Mouse (Mus musculus): ENCODE measurements around the gene Hnrnpl. TPM values are rescaled to one million over a fixed set of nuclear protein-coding genes. Genes with fewer than 3 reads are reported as not detected.

The Hnrnpl gene
- 331 and 342 TPM in 2 replicates for polyA plus RNA-seq (2014; fragmentation: Nextera tagmentation; extraction: Ambion mirVana)

DNA sequence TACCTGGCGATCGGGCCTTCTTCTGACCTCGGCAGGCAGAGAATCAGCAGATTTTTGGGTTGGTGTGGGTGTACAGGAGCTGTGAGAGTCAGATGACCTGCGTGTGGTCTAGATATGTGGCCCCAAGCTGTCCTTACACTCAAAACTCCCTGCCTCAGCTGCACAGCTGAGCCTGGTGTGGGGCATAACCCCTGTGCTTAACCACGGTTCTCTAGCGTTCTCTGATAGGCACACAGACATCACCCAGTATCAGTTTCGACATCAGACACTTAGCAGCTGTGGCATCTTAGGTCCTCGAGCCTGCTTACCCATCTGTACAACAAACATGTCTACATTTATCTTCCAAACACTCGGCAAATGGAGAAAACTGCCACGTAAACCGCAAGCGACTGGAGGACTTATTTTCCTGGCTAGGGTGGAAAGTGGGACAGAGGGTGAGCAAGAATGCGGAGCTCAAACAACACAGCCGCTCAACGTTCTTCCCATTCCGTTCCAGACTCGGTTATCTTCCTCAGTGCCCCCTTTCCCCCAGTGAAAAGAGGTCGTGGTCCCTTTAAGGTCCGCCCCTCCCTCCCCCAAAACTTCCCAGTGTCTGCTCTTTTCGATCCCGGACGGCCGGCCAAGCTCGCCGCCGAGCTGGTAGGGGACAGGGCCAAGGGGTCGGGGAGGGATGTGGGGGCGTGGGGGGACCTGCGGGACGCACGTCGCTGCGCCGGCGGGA lies at the start of gene Hnrnpl:
Hnrnpl (plus strand) TSS at position 321 of the 721 bp plus-strand sequence.
- H3K27ac ChIP-seq (ENCODE audit: low read depth, low read length): peak within 1 kb of the TSS; percentile 99
- H3K27me3 ChIP-seq (ENCODE audit: control insufficient read depth, insufficient read depth, low read length): no peaks in the 10 kb centered on the region
- 3% methylated on average over 35 of the region's 35 CpGs for WGBS
- peaks cover 7% of the 10 kb centered on the region for H3K36me3 ChIP-seq (ENCODE audit: control insufficient read depth, insufficient read depth, low read length)
- peak within 1 kb of the TSS; percentile 75 for H3K4me3 ChIP-seq (ENCODE audit: low read depth, low read length)
- ATAC-seq (ENCODE audit: low FRiP score): peak; percentile 23
- no peaks in the 10 kb centered on the region for H3K9me3 ChIP-seq (ENCODE audit: control insufficient read depth, low read length)
- peak within 1 kb of the TSS; percentile 92 for H3K4me2 ChIP-seq
- H3K4me1 ChIP-seq (ENCODE audit: control insufficient read depth, insufficient read depth, low read length): peaks cover 23% of the 10 kb centered on the region
- peak within 1 kb of the TSS; percentile 91 for H3K9ac ChIP-seq (ENCODE audit: low read length)
- DNase-seq (ENCODE audit: low spot score, missing footprints): peak; percentile 97

DNA sequence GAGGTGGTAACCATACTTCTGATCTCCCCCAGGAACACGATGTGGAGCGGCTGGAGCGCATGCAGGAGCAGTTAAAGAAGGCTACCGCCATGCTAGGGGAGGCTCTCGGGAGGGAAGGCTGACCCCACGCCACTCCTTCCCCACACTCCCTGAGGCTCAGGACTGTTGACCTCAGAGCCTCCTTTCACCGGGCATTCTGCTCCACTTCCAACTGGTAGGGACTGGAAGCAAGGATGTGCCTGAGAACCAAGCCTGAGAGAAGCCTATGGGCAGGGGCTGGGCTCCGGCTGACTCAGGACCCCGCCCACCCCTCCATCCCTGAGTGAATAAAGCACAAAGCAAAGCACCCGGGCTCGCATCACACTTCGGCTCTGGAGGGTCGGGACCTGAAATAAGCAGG lies 49.7 kb upstream of the Hnrnpl start:
- no peak for DNase-seq (ENCODE audit: low spot score, missing footprints)
- Histone ChIP-seq H3K9me3 (ENCODE audit: control insufficient read depth, low read length) (no peaks in the 10 kb centered on the region), H3K27ac (ENCODE audit: low read depth, low read length) (no peak overlapping the region), H3K4me3 (ENCODE audit: low read depth, low read length) (no peak overlapping the region), H3K9ac (ENCODE audit: low read length) (no peak overlapping the region), H3K27me3 (ENCODE audit: control insufficient read depth, insufficient read depth, low read length) (peaks cover 9% of the 10 kb centered on the region), H3K4me2 (no peak overlapping the region), H3K36me3 (ENCODE audit: control insufficient read depth, insufficient read depth, low read length) (peaks cover 6% of the 10 kb centered on the region), H3K4me1 (ENCODE audit: control insufficient read depth, insufficient read depth, low read length) (peaks cover 6% of the 10 kb centered on the region)
- no peak for ATAC-seq (ENCODE audit: low FRiP score)
- WGBS: 82% methylated on average over 13 of the region's 13 CpGs

DNA sequence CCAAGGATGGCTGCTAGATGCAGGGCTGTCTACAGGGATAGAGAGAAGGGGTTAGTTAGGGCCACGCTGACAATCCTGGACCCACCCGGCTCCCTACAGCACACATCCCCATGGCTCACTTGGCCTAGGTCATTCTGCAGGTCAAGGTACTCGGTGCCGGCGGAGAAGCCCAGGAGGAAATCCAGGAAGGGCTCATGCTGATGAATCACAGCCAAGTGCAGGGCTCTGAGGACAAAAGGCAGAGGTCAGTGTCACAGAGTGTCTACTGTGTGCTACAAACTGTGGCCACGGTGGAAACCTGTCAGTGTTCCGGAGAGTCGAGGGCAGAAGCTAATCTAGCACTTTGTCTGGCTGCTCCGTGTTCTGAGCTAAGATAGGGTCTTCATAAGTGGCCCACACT lies 46.4 kb upstream of the Hnrnpl start:
- no peak overlapping the region for H3K9ac ChIP-seq (ENCODE audit: low read length)
- H3K4me2 ChIP-seq: no peak overlapping the region
- H3K4me1 ChIP-seq (ENCODE audit: control insufficient read depth, insufficient read depth, low read length): peaks cover 7% of the 10 kb centered on the region
- H3K9me3 ChIP-seq (ENCODE audit: control insufficient read depth, low read length): no peaks in the 10 kb centered on the region
- no peaks in the 10 kb centered on the region for H3K27me3 ChIP-seq (ENCODE audit: control insufficient read depth, insufficient read depth, low read length)
- H3K36me3 ChIP-seq (ENCODE audit: control insufficient read depth, insufficient read depth, low read length): peaks cover 5% of the 10 kb centered on the region; the same call in 1 of the 2 replicates
- no peak for DNase-seq (ENCODE audit: low spot score, missing footprints)
- 89% methylated on average over 9 of the region's 9 CpGs for WGBS
- H3K4me3 ChIP-seq (ENCODE audit: low read depth, low read length): no peak overlapping the region
- ATAC-seq (ENCODE audit: low FRiP score): no peak
- no peak overlapping the region for H3K27ac ChIP-seq (ENCODE audit: low read depth, low read length)

DNA sequence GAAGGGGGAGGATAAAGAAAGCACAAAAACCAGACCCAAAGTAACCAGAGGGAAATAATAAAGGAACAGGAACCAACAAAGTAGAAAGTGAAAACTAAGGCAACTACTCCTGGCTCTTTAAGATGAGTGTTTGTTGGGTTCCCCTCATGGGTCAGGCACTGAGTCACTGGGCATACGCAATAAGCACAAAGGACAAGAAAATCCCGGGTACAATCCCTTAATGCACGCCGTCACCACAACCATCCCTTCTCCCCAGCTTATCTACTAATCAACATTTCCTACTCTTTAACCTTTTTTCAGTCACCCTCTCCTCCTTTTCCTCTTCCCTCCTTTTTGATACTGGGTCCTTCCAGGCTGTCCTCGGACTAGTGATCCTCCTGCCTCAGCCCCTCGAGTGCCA lies 43.1 kb upstream of the Hnrnpl start:
- Histone ChIP-seq H3K4me1 (ENCODE audit: control insufficient read depth, insufficient read depth, low read length) (peaks cover 15% of the 10 kb centered on the region), H3K27ac (ENCODE audit: low read depth, low read length) (no peak overlapping the region), H3K27me3 (ENCODE audit: control insufficient read depth, insufficient read depth, low read length) (no peaks in the 10 kb centered on the region), H3K9ac (ENCODE audit: low read length) (no peak overlapping the region), H3K4me2 (no peak overlapping the region; the same call in 1 of the 2 replicates), H3K9me3 (ENCODE audit: control insufficient read depth, low read length) (no peaks in the 10 kb centered on the region), H3K4me3 (ENCODE audit: low read depth, low read length) (peak overlapping the region; percentile 78), H3K36me3 (ENCODE audit: control insufficient read depth, insufficient read depth, low read length) (no peaks in the 10 kb centered on the region; the same call in 1 of the 2 replicates)
- 88% methylated on average over 6 of the region's 6 CpGs for WGBS
- DNase-seq (ENCODE audit: low spot score, missing footprints) (no peak), ATAC-seq (ENCODE audit: low FRiP score) (no peak)

DNA sequence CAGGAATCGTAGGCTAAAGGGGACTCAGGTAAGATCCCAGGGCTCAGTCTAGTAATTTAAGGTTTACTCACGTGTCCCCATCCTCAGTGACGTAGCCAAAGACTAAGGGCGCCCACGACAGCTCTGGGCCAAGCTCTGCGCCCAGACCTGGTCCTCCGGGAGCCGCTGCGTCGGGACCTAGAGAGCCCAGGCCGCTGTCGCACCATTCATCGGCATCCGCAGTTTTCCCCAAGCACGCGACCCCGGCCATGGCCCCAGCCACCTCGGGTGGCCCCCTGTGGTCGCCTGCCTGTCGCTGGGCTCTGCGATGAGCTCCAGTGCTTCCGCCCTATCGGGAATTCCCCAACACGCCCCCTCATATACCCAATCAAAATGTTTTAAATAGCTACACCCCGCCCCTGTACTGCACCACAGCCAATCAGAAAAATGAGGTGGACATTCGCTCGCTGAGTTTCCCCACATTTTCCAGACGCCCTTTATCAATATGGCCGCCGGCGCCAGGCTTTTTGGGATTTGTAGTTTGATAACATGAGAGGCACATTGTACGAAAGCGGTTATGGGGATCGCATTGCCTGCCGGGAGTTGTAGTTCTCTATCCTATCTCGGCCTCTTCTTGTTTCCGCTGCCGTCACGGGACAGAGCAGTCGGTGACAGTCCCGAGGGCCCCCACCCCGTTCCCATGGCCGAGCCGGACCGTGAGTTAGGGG lies 42.0 kb upstream of the Hnrnpl start, which contains the start of gene Sirt2:
Sirt2 (plus strand) TSS at position 563 of the 707 bp plus-strand sequence.
- Histone ChIP-seq H3K27ac (ENCODE audit: low read depth, low read length) (no peak within 1 kb of the TSS), H3K4me3 (ENCODE audit: low read depth, low read length) (peak within 1 kb of the TSS; percentile 78), H3K9ac (ENCODE audit: low read length) (peak within 1 kb of the TSS; percentile 66), H3K9me3 (ENCODE audit: control insufficient read depth, low read length) (no peaks in the 10 kb centered on the region), H3K27me3 (ENCODE audit: control insufficient read depth, insufficient read depth, low read length) (no peaks in the 10 kb centered on the region), H3K4me1 (ENCODE audit: control insufficient read depth, insufficient read depth, low read length) (peaks cover 15% of the 10 kb centered on the region), H3K36me3 (ENCODE audit: control insufficient read depth, insufficient read depth, low read length) (no peaks in the 10 kb centered on the region), H3K4me2 (peak within 1 kb of the TSS; percentile 65)
- under 1% methylated on average over 45 of the region's 45 CpGs for WGBS
- ATAC-seq (ENCODE audit: low FRiP score): peak; percentile 99
- peak; percentile 99 for DNase-seq (ENCODE audit: low spot score, missing footprints)

DNA sequence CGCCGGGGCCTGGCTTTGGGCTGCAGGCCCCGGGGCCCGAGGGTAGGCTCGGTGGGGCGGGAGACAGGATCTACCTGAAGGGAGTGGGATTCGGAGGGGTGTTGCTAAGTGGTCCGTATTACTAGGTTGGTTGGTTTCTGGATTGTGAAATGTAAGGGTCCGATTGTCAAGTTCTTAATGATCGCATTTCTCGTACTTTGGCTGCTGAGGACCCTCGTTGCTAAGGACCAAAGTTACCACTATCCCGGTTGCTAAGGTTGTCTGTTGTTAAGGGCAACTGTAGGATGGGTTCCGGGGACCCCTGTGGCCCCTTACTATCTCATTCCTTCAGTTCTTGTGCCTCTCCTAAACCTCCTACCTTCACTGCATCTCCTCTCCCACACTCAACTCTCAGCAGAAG lies 41.4 kb upstream of the Hnrnpl start:
- WGBS: 3% methylated on average over 14 of the region's 14 CpGs
- ATAC-seq (ENCODE audit: low FRiP score) (peak; percentile 36), DNase-seq (ENCODE audit: low spot score, missing footprints) (peak; percentile 93)
- Histone ChIP-seq H3K27ac (ENCODE audit: low read depth, low read length) (no peak overlapping the region), H3K4me1 (ENCODE audit: control insufficient read depth, insufficient read depth, low read length) (peaks cover 15% of the 10 kb centered on the region), H3K9me3 (ENCODE audit: control insufficient read depth, low read length) (no peaks in the 10 kb centered on the region), H3K36me3 (ENCODE audit: control insufficient read depth, insufficient read depth, low read length) (no peaks in the 10 kb centered on the region), H3K27me3 (ENCODE audit: control insufficient read depth, insufficient read depth, low read length) (no peaks in the 10 kb centered on the region), H3K4me3 (ENCODE audit: low read depth, low read length) (peak overlapping the region; percentile 74), H3K9ac (ENCODE audit: low read length) (peak overlapping the region; percentile 65), H3K4me2 (peak overlapping the region; percentile 59)

DNA sequence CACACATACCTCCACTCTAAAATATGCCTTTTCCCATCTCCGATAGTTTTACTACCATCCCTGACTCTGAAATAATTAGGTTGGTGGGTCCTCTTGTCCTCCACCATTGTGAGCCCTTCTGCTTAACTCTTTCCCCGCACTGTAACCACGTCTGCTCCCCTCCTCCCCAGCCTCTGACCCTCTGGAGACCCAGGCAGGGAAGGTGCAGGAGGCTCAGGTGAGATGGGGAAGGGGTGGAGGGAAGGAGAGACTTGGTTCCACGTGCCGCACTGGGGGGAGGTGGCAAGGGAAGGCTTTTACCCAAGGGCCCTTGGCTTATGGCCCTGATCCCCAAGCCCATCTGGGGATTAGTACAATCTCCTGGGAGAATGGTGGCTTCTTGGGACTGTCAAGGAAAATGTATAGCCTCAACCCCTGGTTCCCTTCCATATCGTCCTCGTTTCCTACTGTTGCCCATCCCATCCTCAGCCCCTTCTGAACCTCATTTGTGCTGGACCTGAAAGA lies 40.8 kb upstream of the Hnrnpl start, which contains the start of gene Nfkbib:
Nfkbib (minus strand) TSS at position 51 of the 504 bp plus-strand sequence.
- H3K36me3 ChIP-seq (ENCODE audit: control insufficient read depth, insufficient read depth, low read length): no peaks in the 10 kb centered on the region
- DNase-seq (ENCODE audit: low spot score, missing footprints) (no peak), ATAC-seq (ENCODE audit: low FRiP score) (no peak)
- H3K27me3 ChIP-seq (ENCODE audit: control insufficient read depth, insufficient read depth, low read length): no peaks in the 10 kb centered on the region
- no peaks in the 10 kb centered on the region for H3K9me3 ChIP-seq (ENCODE audit: control insufficient read depth, low read length)
- WGBS: 63% methylated on average over 7 of the region's 7 CpGs
- no peak within 1 kb of the TSS for H3K27ac ChIP-seq (ENCODE audit: low read depth, low read length)
- H3K9ac ChIP-seq (ENCODE audit: low read length): peak within 1 kb of the TSS; percentile 66
- H3K4me1 ChIP-seq (ENCODE audit: control insufficient read depth, insufficient read depth, low read length): peaks cover 15% of the 10 kb centered on the region
- H3K4me3 ChIP-seq (ENCODE audit: low read depth, low read length): peak within 1 kb of the TSS; percentile 78
- H3K4me2 ChIP-seq: peak within 1 kb of the TSS; percentile 65

DNA sequence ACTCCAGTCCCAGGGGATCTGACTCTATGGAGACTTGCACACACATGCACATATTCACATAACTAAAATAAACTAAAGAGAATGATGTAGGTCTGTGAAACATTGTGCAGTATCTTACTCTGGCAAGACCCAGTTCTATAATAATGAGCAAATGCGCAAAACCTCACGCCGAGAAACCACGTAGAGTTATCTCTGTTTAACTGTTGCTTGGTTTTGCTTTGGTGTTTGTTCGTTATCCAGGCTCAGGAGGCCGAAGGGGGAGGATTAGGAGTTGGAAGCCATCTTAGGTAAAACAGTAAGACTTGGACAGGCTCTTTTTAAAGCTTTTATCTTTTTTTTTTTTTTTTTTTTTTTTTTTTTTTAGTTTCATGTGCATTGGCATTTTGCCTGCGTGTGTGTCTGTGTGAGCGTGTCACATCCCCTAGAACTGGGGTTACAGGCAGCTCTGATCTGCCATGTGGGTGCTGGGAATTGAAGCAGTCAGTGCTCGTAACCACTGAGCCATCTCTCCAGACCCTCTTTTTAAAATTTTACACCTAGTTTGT lies 38.9 kb upstream of the Hnrnpl start:
- Histone ChIP-seq H3K4me2 (no peak overlapping the region), H3K36me3 (ENCODE audit: control insufficient read depth, insufficient read depth, low read length) (no peaks in the 10 kb centered on the region), H3K4me3 (ENCODE audit: low read depth, low read length) (no peak overlapping the region), H3K9me3 (ENCODE audit: control insufficient read depth, low read length) (no peaks in the 10 kb centered on the region), H3K27me3 (ENCODE audit: control insufficient read depth, insufficient read depth, low read length) (no peaks in the 10 kb centered on the region), H3K4me1 (ENCODE audit: control insufficient read depth, insufficient read depth, low read length) (peaks cover 15% of the 10 kb centered on the region), H3K9ac (ENCODE audit: low read length) (no peak overlapping the region), H3K27ac (ENCODE audit: low read depth, low read length) (no peak overlapping the region)
- ATAC-seq (ENCODE audit: low FRiP score) (no peak), DNase-seq (ENCODE audit: low spot score, missing footprints) (no peak)
- 94% methylated on average over 9 of the region's 9 CpGs for WGBS

Data from midbrain, embryonic 11.5 days (tissue).